Mouse (Mus musculus) midbrain, embryonic 15.5 days (tissue): ENCODE results near the gene Pigo. TPM values are rescaled to one million over a fixed set of nuclear protein-coding genes. Genes with fewer than 3 reads are reported as not detected.
"Not testable (repeated sequence)": the region's sequence is repeated elsewhere in the genome, so short reads cannot be mapped to it uniquely, and the experiment has no call there.

Experiments
- ATAC-seq: fragments of 200-750 bp; cut with Nextera tagmentation; replicated peaks from 2 replicates; pipeline ENCODE4 v1.8.0; 2017; ENCODE audit warnings: moderate TSS enrichment
- H3K27ac ChIP-seq: fragments of 300-500 bp; sonication (generic); 2 replicates; pipeline ENCODE4 v1.5.1; 2015; ENCODE audit warnings: mild to moderate bottlenecking, inconsistent platforms
- H3K27me3 ChIP-seq: fragments of 300-500 bp; sonication (generic); replicated peaks from 2 replicates; pipeline ENCODE4 v1.6.1; 2015; ENCODE audit warnings: inconsistent platforms
- H3K36me3 ChIP-seq: fragments of 300-500 bp; sonication (generic); replicated peaks from 2 replicates; pipeline ENCODE4 v1.6.1; 2015; ENCODE audit warnings: inconsistent platforms
- H3K4me1 ChIP-seq: fragments of 300-500 bp; sonication (generic); 2 replicates; pipeline ENCODE4 v1.6.1; 2015; ENCODE audit warnings: inconsistent platforms
- H3K4me2 ChIP-seq: fragments of 300-500 bp; sonication (generic); 2 replicates; pipeline ENCODE4 v1.6.1; 2015; ENCODE audit warnings: inconsistent platforms, mild to moderate bottlenecking, moderate library complexity
- H3K4me3 ChIP-seq: fragments of 300-500 bp; sonication (generic); 2 replicates; pipeline ENCODE4 v1.5.1; 2015; ENCODE audit warnings: mild to moderate bottlenecking, inconsistent platforms
- H3K9ac ChIP-seq: fragments of 300-500 bp; sonication (generic); 2 replicates; pipeline ENCODE4 v1.6.1; 2015; ENCODE audit warnings: mild to moderate bottlenecking, inconsistent platforms
- H3K9me3 ChIP-seq: fragments of 300-500 bp; sonication (generic); 2 replicates; pipeline ENCODE4 v1.6.1; 2016; ENCODE audit warnings: inconsistent platforms
- WGBS: fragments of 180-500 bp; shearing (Covaris S2); methylation state at CpG from one replicate; pipeline ENCODE4 v1.1.7; 2015; ENCODE audit warnings: mixed read lengths; 5-methylcytosine and 5-hydroxymethylcytosine counted together
- polyA plus RNA-seq: library from polyadenylated mRNA; unstranded; fragments of >200 nt; fragmentation: Nextera tagmentation; extraction: Ambion mirVana; gene quantifications from 2 replicates; pipeline ENCODE4 v1.2.1, GENCODE M21; 2015

Gene Pigo
- polyA plus RNA-seq, 1 experiment from 2014 or later, result 34.0 TPM

DNA sequence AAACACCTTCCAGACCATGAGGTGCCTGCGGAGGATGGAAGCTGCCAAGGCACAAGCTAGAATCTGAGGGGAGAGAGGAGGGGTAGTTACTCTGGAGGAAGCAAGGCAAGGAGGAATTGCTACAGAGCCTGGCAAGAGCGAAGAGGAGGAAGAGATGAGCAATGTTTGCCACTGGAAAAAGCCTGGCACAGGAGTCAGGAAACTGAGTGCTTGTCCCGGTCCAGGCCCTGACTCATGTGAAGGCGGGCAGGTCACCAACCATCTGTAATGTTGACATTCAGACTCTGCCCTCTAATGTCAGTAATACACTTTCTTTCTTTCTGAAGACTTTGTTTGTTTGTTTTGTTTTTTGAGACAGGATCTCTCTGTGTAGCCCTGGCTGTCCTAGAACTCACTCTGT, 7.5 kb downstream of the Pigo start:
- Histone ChIP-seq H3K4me3 (no peak overlapping the region), H3K9ac (no peak overlapping the region), H3K27ac (no peak overlapping the region), H3K4me1 (no peaks in the 10 kb centered on the region), H3K4me2 (no peak overlapping the region), H3K9me3 (no peaks in the 10 kb centered on the region), H3K36me3 (peaks cover 33% of the 10 kb centered on the region), H3K27me3 (no peaks in the 10 kb centered on the region)
- no peak for ATAC-seq
- WGBS, result 94% methylated on average over 4 of the region's 4 CpGs

DNA sequence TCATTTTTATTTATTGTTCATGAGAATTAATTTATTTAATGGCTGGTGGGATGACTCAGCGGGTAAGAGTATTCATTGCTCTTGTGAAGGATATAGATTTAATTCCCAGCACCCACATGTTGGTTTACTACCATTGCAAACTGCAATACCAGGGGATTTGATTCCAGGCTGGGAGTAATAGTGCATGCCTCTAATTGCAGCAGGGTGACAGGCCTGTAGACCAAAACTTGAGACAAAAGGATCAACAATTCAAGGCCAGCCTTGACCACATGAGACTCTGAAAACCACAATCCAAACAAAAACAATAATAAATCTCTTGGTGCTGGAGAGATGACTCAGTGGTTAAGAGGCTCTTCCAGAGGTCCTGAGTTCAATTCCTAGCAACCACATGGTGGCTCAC, 13.5 kb downstream of the Pigo start:
- Histone ChIP-seq H3K36me3 (no peaks in the 10 kb centered on the region), H3K9me3 (no peaks in the 10 kb centered on the region), H3K27ac (no peak overlapping the region), H3K27me3 (no peaks in the 10 kb centered on the region), H3K4me3 (no peak overlapping the region), H3K4me2 (no peak overlapping the region), H3K9ac (no peak overlapping the region), H3K4me1 (peaks cover 14% of the 10 kb centered on the region)
- 100% methylated on average over 1 of the region's 1 CpGs for WGBS
- ATAC-seq, result no peak

DNA sequence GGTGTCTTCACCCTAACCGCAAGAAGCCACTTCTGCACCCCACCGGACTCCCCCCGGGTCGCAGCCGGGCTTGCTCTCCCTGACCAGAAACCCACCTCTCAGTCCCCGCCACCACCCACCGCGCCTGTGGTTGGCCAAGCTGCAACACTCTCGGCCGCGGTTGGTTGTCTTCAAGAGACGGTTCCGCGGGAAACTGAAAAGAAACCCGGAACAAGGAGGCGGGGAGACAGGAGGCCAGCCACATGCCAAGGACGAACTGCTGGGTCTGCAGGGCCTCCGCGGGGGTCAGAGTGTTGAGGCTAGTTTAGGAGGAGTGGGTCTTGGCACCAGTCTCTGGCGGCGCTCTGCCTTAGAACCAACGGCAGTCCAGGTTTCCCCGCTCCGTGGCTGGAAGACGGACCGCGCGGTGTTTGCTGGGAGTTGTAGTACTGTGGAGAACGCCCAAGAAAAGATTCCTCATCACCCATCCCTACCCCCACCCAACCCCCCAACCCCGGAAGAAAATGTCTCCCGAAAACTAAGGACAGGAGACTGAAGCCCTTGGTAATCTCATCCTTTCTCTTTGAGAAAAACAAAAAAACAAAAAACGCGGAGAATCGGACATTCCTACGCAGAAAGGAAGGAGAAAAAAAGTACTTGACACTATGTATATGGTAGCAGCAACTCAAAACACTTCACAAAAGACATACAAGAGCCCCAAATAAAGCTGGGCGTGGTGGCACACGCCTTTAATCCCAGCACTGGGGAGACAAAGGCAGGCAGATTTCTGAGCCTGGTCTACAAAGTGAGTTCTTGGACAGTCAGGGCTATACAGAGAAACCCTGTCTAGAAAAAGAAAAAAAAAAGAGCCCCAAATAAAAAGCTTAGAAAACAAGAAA, 15.2 kb downstream of the Pigo start, which contains the start of gene Fancg:
Gene Fancg, minus strand, starts transcription at position 346 of the 878 bp plus-strand sequence.
- Histone ChIP-seq H3K27me3 (no peaks in the 10 kb centered on the region), H3K4me3 (peak within 1 kb of the TSS; percentile 84), H3K36me3 (no peaks in the 10 kb centered on the region), H3K27ac (peak within 1 kb of the TSS; percentile 67), H3K9me3 (no peaks in the 10 kb centered on the region), H3K4me2 (peak within 1 kb of the TSS; percentile 88), H3K4me1 (peaks cover 14% of the 10 kb centered on the region), H3K9ac (peak within 1 kb of the TSS; percentile 56)
- WGBS, result under 1% methylated on average over 37 of the region's 37 CpGs
- peak; percentile 93 for ATAC-seq

DNA sequence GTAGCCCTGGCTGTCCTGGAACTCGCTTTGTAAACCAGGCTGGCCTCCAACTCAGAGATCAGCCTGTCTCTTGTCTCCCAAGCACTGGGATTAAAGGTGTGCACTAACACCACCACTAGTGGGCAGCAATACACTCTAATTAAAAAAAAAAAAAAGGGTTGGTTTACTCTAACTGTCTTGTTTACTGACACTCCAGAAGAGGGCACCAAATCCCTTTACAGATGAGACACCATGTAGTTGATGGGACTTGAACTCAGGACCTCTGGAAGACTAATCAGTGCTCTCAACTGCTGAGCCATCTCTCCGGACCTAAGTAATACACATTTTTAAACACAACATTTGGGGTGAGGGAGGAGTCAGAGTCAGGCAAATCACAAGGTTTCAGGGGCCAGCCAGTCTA, 19.9 kb downstream of the Pigo start:
- no peak for ATAC-seq
- 61% methylated on average over 2 of the region's 2 CpGs for WGBS
- Histone ChIP-seq H3K27ac (no peak overlapping the region), H3K9me3 (no peaks in the 10 kb centered on the region), H3K9ac (no peak overlapping the region), H3K4me1 (peaks cover 13% of the 10 kb centered on the region), H3K27me3 (no peaks in the 10 kb centered on the region), H3K36me3 (no peaks in the 10 kb centered on the region), H3K4me2 (no peak overlapping the region), H3K4me3 (no peak overlapping the region)

DNA sequence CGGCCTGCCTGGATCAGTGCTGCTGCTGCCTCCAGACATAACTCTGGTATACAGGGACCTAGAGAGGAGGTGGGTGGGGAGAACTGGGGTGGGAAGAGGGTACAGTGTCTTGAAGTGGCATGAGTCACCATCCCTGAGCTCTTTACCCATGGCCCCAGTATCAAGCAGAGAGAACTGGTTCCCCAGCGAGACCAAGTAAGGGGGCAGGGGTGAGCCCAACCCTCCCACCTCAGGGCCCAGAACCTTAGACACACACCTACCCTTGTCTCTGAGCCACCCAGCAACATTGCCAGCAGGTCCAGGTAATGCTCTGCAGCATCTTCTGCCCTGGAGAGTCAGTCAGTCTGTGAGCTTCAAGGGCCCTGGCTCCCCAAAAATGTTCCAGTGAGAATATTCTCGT, 20.7 kb downstream of the Pigo start:
- Histone ChIP-seq H3K27ac (no peak overlapping the region), H3K4me3 (no peak overlapping the region), H3K36me3 (no peaks in the 10 kb centered on the region), H3K4me2 (no peak overlapping the region), H3K27me3 (no peaks in the 10 kb centered on the region), H3K9me3 (no peaks in the 10 kb centered on the region), H3K4me1 (peaks cover 12% of the 10 kb centered on the region), H3K9ac (no peak overlapping the region)
- 100% methylated on average over 3 of the region's 3 CpGs for WGBS
- no peak for ATAC-seq

DNA sequence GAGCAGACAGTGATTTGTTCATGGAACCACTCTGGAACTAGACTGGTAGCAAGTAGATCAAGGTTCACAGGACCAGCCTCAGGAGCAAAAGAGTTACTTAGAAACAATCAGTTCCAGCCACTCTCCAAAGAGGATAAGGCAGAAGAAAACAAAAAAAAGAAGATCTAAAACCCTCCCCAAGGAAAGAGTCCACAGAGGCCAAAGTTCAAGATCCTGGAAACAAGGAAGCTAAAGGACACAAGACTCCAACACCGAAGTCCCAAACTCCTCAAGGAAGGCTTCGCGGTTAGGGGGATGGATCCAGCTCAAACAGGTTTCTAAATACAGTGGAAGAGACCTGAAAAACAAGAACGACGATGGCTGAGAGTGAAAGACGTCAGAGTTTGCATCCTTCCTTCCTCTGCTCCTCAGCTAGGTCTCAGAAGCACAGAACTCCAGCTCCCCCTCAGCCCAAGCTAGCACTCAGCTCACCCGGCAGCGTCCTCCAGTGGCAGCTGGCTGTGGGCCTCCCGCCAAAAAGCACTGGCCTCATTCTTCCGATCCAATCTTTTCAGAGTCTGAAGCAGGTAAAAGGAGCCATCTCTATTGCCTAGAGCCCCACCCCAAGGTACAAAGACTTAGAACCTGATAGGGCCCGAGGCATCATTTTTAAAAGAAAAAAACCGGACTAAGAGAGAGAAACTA, 22.7 kb downstream of the Pigo start:
- H3K9ac ChIP-seq, result no peak overlapping the region
- H3K4me2 ChIP-seq, result no peak overlapping the region
- H3K9me3 ChIP-seq, result no peaks in the 10 kb centered on the region
- H3K36me3 ChIP-seq, result no peaks in the 10 kb centered on the region
- H3K4me3 ChIP-seq, result no peak overlapping the region
- H3K27me3 ChIP-seq, result no peaks in the 10 kb centered on the region
- H3K4me1 ChIP-seq, result peaks cover 15% of the 10 kb centered on the region
- no peak overlapping the region for H3K27ac ChIP-seq
- 74% methylated on average over 12 of the region's 12 CpGs for whole genome bisulfite sequencing
- ATAC-seq, result no peak

DNA sequence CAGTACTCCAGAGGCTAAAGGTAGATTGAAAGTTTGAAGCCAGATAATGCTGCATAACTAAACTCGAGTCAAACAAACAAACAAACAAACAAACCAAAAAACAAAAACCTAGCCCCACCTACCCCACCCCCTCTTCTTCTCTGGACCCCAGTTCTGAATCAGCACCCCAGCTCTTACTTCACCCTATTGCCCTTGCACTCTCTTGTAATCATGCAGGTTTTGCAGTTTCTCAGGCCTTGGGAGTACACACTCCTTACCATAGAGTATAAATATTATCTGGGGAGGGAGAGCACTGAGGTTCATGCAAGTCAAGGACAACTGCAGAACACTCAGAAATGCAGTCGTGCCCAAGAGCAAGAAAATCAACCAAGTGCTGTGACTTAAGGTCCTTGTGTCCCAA, 24.3 kb downstream of the Pigo start:
- WGBS, result 81% methylated on average over 2 of the region's 2 CpGs
- Histone ChIP-seq H3K4me1 (peaks cover 27% of the 10 kb centered on the region), H3K9ac (no peak overlapping the region), H3K27ac (peak overlapping the region; percentile 95), H3K4me3 (no peak overlapping the region), H3K9me3 (no peaks in the 10 kb centered on the region), H3K36me3 (no peaks in the 10 kb centered on the region), H3K4me2 (no peak overlapping the region), H3K27me3 (no peaks in the 10 kb centered on the region)
- ATAC-seq, result no peak

DNA sequence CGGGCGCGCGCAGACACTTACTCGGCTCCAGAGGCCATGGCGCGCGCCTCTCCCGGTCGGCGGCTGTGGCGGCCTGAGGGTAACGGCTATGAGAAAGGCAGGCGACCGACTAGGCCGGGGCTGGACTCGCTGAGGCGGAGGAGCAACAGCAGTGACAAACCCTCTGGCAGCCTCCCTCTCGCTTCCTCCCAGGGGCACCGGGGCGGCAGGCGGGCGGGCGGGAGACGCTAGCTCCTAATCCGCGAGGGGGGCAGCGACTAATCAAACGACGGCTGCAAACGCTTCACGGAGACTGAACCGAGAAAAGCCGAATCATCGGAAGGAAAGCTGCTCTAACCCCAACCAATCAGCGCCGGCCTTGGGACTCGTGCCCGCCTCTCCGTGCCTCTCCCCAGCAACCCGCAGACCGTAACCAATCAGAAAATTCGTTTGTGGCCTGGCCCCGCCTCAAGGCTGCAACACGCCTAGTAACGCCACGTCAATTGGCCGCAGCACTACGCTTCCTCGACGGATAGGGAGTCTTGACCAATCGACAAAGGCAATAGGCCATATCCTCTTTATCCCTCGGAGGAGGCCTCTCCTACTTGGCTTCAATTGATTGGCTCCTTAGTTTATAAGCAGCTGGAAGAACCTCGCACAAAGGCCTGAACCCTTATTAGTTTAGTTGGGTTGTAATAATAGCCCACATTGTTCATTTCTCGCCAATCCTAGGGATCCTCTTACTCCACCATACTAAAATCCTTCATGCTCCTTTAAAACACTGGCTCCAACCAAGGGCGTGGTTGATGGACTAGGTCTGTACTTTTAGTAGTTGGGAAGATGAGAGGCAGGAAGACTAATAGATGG, 25.3 kb downstream of the Pigo start, which contains the start of gene Vcp:
Gene Vcp, minus strand, starts transcription at position 367 of the 846 bp plus-strand sequence.
- not testable (repeated sequence) for H3K36me3 ChIP-seq, H3K27me3 ChIP-seq, H3K9me3 ChIP-seq
- Histone ChIP-seq H3K4me3 (peak within 1 kb of the TSS; percentile 88), H3K4me2 (peak within 1 kb of the TSS; percentile 63), H3K9ac (peak within 1 kb of the TSS; percentile 90), H3K27ac (peak within 1 kb of the TSS; percentile 95), H3K4me1 (peaks cover 27% of the 10 kb centered on the region)
- ATAC-seq, result peak; percentile 99
- WGBS, result 1% methylated on average over 55 of the region's 56 CpGs

DNA sequence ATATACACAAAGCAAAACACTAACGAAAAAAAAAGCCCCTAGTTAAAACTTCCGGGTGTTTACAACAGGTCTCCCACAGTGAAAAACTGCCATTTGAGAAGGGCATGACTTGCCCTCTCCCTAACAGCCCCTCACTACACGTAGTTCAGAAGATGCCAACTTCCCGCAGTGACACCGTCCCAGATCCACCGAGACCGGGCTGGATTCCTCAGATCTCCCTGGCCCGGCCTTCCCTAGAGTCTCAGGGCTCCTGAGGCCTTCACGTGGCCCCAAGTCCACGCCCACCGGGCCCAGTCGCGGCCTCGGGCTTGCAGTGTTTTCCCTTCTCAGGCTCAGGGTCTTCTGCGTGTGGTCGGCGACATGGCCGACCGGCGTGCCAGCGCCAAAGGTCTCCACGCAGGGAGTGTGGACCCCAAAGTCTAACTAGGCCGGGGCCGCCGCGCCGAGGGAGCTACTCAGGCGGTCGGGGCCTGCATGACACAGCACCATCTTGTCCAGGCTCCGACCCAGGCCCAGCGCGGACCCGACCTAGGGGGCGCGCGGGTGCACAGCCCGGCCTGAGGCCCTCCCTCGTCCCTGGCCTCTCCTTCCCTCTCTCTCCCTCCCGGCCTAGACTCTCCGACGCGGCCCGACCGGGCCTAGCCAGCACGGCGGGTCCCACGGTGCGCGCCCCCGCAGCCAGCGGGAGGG, 26.0 kb downstream of the Pigo start:
- Histone ChIP-seq H3K4me3 (peak overlapping the region; percentile 88), H3K36me3 (peaks cover under 1% of the 10 kb centered on the region), H3K4me2 (peak overlapping the region; percentile 63), H3K4me1 (peaks cover 27% of the 10 kb centered on the region), H3K9ac (peak overlapping the region; percentile 90), H3K9me3 (no peaks in the 10 kb centered on the region), H3K27me3 (no peaks in the 10 kb centered on the region), H3K27ac (peak overlapping the region; percentile 95)
- ATAC-seq, result peak; percentile 83
- WGBS, result under 1% methylated on average over 51 of the region's 51 CpGs

DNA sequence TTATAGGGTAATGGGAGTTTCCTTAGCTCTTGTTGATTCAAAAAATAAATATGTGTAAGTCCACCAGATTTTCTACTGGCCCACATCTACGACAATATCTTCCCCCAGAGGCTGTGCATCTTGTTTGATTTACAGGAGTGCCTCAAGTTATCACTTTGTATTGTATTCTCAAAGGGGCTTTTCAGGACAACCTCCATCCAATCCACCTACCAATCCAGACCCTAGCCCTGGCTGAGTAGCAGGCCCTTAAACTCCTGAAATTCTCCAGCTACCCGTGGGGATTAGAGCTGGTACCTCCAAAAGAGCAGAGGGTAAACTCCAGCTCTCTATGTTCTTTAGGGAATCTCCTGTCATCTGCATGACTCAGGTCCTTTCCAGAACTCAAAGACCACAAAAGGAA, 27.6 kb downstream of the Pigo start:
- Histone ChIP-seq H3K27ac (no peak overlapping the region), H3K4me2 (peak overlapping the region; percentile 63), H3K27me3 (no peaks in the 10 kb centered on the region), H3K4me1 (peaks cover 27% of the 10 kb centered on the region), H3K9ac (peak overlapping the region; percentile 23; the same call in 1 of the 2 replicates), H3K9me3 (no peaks in the 10 kb centered on the region), H3K4me3 (peak overlapping the region; percentile 88), H3K36me3 (peaks cover 16% of the 10 kb centered on the region)
- WGBS, result 64% methylated on average over 2 of the region's 2 CpGs
- ATAC-seq, result no peak

DNA sequence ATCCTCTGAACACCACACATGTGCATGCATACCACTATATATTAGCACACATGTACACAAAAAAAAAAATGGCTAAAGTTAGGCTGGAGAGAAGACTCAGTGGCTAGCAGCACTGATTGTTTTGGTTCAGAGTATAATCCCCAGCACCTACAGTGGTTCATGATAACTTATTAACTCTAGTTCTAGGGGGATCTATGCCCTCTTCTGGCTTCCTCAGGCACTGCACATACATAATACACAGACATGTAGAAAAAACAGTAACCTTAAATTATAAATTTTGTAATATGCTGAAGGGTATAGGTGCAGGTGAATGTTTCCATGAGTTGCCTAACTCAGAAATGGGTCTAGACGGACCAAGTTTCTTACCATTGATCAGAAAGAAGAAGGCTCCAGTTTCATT, 37.3 kb downstream of the Pigo start:
- H3K27me3 ChIP-seq, result no peaks in the 10 kb centered on the region
- H3K9me3 ChIP-seq, result no peaks in the 10 kb centered on the region
- H3K36me3 ChIP-seq, result peaks cover 92% of the 10 kb centered on the region
- no peak overlapping the region for H3K4me3 ChIP-seq
- ATAC-seq, result no peak
- no peak overlapping the region for H3K9ac ChIP-seq
- no peak overlapping the region for H3K4me2 ChIP-seq
- no peaks in the 10 kb centered on the region for H3K4me1 ChIP-seq
- no peak overlapping the region for H3K27ac ChIP-seq
- WGBS, result 85% methylated on average over 1 of the region's 1 CpGs
